Mouse (Mus musculus) spleen, adult 2 months (tissue): ENCODE results near the gene Impdh2.

Experiments
- CTCF ChIP-seq: fragments of 200-500 bp; IDR thresholded peaks from 2 replicates; pipeline ENCODE4 v1.5.1; 2011; ENCODE audit warnings: mild to moderate bottlenecking, inconsistent platforms; ENCODE audit not compliant: insufficient read depth, insufficient read length, insufficient replicate concordance; ENCODE audit errors: extremely low read depth
- POLR2A ChIP-seq: fragments of 200-500 bp; IDR thresholded peaks from 2 replicates; pipeline ENCODE4 v1.6.1; 2011; ENCODE audit warnings: low read depth, low read length, inconsistent platforms

DNA sequence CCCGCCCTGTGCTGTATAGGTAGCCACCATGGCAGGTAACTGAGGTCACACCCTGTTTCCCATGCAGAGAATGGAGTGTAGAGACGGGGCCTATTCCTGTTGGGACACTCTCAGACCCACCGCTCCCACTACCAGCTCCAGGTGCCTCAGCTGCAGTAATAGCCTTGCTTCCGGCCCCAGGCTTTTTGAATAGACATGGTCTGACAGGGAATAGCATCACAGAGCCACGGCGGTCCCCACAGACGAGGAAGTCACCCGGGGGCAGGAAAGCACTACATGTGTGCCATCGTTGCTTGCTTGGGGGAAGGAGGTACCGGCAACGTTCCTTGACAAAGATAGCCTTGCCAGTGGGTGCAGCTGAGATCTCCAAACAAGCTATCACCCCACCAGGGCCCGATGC is 14.8 kb downstream of the Impdh2 start:
- TF ChIP-seq CTCF (no peak), POLR2A (no peak)
